Mouse (Mus musculus) heart, postnatal 4 days (tissue): ENCODE measurements at regions not wholly inside any gene's neighbourhood (a gene's known extent, or its start where the extent isn't known, plus 50 kb on each side); places are given as distances from the start of the nearest gene placed in this dataset.

ENCODE experiments used
- DNase-seq: peaks from one replicate; pipeline ENCODE4 v3.0.0; 2021

DNA sequence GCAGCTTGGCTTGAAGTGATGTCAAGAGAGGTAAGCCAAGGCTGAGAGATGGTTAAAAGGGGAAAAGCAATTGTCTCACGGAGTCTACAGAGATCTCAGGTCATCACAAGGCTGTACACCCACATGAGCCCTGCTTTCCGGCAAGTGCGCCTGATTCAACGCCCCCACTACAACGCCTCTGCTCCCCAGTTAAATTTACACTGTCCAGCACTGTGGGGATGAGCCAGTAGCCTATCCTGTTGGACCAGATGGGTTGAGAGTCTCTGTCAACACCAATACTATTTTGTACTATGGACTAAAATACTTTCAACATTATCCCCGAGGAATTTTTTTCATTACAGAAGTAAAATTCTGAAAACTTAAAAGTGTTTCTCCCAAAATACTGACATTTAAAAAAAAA, 331.8 kb upstream of the G2e3 start:
- DNase-seq = no peak

DNA sequence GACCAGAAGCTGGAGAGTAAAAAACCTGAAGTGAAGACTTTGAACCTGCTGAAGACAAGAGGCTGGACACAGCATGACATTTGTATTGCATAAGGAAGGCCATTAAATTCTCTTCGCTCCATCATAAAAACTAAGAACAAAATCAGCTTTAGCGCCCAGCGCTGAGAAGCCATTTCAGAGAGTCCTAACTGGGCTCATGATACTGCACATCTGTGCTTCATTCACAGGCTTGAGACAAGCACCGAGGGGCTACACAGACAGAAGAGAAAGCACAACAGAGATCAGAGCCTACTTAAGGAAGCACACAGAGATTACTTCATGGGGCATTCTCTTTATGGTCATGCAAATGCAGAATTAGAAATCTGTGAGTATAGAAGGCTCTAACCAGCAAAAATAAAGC, 338.2 kb upstream of the G2e3 start:
- no peak for DNase-seq

DNA sequence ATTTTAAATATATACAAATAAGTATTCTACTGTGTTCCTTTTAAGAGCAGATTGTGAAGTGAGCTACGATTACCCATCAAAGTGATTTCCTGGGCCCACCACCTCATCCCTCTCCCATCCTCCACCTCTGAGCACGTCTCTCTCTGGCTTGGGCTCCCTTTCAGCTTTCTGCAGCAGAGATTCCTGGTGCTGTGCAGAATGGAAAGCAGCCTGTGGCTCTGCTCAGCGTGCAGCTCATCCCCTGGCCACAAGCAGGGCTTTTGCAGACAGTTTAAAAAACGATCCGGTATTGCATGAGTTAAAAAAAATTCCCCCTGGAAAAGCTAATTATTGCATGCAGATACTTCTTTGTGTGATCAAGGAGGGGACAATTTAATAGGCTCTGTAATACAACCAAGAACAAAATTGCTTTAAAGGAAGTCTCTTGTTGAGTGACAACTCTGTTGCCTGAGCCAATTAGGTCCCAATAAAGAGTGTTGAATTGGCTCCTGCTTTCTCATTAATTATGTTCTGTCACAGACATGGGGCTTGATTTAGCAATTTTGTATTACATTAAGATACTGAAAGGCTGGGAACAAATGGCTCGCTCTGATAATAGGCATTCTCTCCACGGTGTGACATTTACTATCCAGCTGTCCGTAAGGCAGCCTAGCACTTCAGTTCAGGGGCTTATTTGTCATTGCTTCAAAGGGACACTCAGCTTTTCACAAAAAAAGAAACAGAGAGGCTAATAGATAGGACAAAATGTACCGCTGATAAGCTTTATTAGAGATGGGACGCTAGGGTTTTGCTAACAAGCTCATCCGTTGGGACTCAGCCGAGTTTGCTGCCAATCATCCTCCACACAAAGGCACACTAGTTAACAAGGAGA, 345.9 kb upstream of the G2e3 start:
- no peak for DNase-seq

DNA sequence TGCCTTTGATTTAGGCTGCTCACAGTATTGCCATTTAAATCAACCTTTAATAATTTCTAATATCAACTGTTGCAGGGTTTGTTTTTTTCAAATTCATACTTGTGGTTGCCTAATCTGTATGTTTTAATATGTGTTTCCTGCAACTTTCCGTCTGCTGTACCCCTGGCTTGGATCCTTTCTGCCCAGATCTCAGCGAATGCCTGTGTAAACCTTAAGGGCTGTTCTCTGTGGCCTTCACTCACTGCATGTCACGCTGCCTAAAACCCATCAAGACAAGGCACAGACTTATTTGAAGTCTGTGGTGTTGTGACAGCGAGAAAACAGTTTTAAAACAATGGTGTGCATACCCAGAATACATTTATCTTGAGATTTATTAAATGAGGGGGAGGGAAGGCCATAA, 346.8 kb upstream of the G2e3 start:
- DNase-seq = no peak

DNA sequence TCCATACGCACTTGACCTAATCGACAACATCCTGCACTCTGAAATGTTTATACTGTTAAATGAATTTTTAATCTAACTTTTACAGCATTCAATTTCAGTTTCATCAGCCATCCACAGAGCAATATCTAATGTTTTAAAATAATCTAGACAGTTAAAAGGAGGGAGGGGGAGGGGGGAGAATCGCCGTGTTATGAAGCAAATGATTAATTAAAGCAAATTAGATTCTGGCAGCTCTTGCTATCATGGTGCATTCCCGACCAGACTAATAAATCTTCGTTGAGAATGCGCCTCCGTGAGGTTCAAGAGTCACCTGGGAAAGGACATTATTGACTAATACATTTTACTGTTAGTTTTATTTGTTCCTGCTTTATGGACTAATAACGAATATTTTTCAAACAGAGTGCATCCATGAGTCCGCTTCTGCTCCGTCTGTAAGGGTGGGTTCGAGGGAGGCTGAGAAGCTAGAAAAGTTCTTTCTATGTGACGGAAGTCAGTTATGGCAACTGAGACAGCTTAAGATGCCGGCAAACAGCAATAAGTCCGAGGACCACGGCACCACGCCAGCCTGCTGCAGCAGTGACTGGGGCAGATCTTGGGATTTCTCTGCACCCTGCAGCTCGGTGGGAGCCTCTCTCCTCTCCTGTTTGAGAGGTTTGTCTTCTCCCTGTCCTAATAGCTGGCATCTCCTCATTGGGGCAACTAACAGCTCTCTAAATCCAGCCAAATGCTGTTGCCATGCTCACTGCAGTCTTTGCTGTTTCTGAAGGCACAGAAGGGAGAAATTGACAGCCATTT, 347.4 kb upstream of the G2e3 start:
- no peak for DNase-seq

DNA sequence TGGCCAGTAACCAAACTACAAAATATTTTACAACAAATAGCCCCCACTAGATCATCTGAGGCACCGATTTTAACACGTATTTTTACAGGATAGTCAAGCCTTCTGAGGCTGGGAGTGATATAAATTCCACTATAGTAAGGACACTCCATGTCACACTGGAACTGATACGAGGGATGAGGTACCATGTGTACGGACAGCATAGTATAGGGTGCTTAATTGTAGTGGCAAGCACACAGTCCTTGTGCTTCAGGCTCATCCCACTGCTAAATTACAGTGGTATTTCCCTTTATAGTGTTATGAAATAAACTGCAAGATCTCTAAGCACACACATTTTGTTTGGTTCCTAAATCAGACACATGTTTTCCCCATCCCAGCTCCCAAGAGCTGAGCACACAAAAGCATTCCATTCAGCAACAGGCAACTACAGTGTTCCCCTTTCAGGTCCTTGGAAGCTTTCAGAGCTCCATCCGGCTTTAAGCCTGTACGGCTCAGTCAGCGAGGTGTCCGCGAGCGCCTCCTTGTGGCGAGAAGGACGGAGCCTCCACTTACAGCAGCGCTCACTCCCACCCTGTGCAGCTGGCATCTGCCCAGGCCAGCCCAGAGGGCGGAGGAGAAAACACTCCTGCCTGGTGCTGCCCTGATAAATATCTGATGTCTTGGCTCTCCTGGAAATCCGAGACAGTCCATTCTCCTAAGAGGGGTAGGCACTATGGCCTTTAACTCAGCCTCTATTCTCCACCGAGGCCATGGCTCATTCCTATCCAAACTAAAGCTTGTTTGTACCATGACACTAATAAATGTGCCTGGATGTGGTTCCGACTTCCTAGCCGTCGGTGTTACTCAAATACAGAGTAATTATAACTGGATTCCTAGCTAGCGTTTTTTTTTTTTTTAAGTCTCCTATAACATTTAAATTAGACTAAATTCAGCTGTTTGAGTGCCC, 348.3 kb upstream of the G2e3 start:
- peak; percentile 83 for DNase-seq

DNA sequence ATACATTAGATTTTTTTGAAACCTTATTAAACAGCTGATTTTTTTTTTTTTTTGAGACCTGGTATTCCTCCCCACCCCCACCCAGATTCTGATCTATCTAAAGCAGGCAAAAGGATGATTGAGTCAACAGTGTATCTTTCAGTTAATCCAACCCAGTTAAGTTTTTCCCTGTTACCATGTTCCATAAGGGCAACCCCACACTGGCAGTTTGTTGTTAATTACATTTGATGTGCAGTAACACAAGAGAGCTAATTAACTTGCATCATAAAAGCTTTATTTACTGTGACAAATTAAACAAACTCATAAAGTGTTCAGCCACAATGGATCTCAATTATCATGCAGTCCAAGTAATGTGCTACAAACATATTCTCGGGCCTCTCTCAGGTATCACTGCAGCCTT, 346.8 kb upstream of the Prkd1 start:
- no peak for DNase-seq

DNA sequence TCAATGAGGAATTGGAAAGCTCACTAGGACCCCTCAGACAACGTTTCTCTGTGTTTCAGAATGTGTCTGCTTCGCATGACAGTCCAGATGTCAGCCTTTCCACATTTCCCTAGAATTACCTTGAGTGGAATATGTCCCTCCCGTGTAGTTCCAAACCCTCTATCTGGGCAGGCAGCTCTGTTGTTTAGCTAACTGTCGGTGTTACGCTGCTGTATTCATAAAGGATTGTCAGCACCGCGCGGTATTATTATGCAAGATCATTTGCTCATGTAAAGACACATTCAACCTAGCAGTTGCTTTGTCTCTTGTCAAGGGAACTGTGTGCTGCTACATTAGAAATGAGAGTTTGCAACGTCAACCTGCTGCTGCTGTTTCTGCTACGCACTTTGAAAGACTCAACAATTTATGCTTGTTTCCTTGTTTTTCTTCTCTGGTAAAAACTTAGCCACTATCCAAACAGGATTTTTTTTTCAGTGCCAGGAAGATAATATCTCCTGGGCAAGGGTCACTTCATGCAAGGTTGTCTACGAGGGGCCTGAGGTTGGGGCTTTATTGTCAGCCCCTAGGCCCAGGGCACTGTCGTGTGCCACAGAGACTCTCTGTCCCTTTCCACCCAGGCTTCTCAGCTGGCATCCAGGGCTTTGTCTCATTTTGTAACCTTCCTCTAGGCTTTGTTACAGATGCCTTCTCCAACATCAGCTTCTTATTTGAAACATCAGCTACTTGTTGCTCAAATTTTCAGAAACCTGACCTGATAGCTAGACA, 340.8 kb upstream of the Prkd1 start:
- no peak for DNase-seq

DNA sequence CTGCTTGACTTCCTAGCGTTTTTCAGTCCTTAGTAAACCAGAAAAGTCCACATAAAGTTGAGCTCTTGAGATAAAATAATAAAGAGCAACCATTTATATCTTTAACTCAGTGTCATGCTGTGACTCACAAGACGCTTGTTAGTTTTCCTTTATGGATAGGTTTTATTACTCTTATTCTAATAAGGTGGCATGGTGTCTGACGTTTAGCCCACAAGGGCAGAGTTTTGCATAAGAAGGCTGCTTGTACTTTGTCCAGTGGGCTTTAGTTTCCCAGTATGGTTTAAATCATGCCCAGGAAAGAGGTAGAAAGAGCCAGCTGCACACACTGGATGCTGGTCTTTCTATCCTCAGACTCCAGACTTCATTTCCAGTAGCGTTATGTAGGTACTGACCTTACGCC, 332.4 kb upstream of the Prkd1 start:
- no peak for DNase-seq

DNA sequence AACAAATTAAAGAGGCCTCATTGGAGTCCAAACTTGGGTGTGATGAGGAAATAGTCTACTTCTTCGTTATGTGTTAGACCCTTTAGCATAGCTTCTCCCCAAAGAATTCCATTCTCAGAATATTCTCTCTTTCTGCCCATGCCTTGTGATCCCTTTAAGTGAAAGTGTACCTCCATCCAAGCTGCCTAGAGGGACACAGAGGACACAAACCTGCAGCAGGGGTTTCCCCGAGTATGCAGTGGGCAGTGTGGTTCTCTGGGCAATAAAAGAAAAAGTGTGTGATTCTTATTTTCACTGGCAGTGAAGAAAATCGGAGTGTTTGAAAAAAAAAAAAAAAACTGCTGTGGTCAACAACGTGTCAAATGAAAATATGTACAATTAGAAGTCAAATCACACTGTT, 331.9 kb upstream of the Prkd1 start:
- no peak for DNase-seq

DNA sequence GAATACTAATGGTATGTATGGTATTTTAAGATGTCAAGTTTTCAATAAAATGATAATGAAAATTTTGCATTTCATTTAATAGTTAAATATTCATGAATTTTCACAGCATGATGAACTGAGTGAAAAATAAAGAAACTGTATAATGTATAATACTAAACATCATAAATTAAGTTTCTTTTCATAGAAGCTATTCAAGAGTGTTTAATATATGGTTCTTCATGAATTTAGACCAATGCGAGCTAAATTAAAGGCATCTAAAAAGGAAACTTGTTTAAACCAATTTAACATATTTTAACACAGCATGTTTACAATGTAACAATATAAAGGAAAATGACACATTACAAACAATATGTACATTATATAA, 321.8 kb upstream of the Prkd1 start:
- no peak for DNase-seq

DNA sequence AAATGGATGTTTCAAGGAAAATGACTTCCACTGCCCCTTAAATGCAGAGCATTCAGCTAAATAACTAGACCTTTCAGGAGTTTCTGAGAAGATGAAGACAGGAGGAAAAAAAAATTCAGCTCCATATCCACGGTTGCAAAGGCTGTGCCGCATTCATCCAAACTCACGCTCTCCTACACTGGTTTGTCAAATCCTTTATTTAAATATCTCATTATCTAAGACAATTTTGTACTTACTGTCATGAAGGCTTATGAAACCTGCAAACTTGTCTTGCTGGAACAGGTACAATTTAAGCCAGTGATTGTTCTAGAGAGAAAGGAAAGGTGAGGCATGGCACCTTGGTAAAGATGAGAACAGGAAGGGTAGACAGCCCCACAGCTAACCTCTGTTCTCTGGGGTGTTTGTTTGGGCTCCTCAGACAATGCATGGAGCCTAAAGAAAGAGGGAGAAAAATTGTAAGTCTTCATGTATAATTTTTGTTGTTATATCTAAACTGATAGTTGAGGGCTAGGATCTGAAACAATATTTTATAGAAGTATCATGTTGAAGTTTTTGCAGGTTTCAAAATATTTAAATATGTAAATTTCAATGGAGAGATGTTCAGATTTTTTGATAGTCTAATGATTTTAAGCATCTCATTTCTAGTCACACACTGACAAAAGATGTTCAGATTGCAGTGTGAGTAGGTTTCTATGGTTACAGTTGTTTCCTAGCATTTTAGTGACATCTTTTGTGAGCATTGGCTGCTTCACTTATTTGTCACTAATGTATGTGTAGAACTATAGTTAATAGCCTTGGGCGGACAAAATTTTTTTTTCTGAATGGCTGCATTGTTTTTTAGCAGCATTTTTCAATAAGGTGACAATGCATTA, 321.2 kb upstream of the Prkd1 start:
- DNase-seq = no peak

DNA sequence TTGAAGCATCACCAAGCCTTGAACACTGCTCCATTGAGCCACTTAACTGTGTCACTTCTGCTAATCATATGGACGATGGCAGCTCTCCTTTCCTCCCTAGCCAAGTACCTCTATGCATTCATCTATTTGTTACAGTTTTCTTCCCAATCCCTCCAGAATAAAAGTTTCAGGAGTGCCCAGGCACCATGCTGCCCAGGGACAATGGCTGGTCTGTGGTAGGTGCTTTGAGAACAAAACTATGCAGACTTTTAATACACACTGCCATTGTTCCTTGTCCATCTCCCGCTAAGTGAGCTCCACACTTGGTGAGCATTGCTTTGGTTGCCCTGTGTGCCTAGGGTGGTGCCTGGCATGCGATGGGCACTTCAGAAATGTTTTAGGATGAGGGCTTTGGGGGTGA, 320.5 kb upstream of the Prkd1 start:
- DNase-seq = no peak

DNA sequence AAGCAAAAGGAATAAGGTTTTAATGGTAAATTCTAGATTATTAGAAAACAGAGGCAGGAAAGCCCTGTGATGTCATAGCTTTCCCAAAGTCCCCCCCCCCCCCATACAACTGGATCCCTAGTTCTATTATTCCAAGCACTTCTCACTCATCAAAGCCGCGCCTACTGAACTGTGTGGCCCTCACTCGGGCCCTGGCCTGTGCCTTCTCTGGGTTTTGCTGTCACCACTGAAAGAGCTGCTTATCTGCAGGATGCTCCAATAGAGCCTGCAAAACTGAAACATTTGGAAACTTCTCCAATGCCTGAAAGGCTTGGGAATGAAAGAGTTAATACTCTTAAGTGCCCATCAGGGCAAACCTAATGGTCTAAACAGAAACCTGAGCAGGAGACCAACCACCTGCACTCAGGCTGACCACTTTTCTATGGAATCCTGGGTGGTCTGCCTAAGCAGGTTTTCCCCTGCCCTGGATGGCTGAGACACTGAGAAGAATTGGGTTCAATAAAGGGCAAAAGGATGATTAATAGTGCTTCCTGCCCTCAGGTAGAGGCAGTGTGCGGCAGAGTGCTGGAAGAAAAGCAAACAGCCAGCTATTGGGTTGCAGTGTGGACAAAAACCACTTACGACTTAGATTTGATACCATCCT, 318.4 kb upstream of the Prkd1 start:
- DNase-seq = no peak

DNA sequence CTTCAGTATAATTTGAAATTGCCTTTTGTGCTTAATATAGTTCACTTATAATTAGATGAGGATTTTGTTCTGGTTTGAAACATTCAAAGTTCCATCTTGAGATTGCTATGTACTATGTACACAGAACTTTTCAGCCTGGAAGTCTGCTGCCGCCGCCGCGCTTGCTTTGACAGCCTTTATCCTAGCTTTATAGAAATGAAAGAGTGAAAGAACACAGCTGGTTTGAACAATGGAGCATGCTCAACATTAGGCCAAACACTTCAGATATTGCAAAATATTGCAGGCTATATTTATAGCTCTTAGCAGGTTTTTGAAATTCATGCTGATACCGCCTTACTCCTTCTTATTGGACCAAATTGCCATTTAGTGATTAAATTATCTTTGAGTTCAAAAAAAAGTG, 305.1 kb upstream of the Prkd1 start:
- no peak for DNase-seq

DNA sequence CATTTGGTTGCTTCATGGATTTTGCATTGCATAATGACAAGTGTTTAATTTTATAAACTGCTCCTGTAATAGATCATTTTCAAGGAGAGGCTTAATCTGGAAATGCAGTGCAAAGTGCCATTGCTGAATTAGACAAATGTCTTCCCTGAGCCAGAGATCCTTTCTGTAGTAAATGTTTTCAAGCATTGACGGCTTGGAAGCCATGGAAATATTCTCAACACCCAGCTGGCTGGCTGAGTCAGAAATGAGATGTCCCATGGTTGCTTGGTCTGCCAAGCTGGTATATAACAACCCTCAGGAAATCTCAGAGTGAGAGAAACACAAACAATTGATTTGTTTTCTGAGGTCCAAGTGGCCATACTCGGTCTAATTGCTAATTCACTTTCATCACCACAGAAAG, 298.1 kb upstream of the Prkd1 start:
- DNase-seq = no peak

DNA sequence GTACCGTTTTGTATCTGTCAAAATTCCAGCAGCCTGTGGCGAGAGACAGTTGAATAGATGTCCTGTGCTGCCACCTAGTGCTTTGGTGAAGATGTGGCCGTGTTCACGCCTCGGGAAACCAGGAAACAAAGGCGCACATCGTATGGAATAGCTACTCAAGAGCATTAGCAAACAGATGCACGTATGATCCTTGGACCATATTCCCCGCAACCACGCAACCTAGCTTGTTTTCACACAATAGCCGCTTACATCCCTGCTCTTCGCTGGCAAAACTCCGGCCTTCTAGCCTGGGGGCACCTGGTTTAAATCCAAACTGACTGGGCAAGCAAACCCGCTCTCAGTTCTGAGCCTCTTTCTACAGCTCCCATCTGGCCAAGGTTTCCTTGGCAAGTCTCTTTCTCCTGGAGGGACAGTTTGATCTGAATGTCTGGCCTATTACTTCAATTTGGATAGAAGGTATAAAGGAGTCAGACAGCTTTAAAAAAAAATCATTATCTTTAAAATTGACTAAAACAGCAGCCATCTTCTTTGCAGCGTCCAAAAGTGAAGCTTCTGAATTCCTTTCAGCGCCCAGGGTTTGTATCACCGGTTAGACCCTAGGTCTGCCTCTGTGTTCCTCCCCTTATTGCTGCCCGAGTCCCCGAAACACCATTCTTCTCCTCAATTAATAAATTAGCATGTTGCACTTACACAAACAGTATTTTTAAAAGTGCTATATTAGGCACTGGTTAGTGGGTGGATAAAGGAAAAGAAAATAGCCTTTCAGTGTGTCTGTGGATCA, 295.0 kb upstream of the Prkd1 start:
- DNase-seq = peak; percentile 66

DNA sequence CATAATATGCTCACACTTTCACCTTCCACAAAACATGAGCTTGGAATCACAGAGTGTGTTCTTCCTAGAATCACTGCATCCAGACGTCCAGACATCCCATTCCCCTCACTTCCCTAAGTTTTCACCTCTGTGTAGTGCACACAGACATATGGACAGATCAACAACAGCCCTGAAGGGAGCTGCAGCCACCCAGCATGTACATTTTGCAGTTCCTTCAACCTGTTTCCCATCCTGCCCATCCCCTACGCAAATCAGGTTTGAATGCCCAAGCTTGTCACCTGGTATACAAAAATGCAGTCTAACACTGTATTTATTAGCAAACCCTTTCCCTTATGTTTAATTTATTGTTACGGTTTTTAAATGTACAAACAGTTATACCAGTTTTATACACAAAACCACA, 294.4 kb upstream of the Prkd1 start:
- no peak for DNase-seq

DNA sequence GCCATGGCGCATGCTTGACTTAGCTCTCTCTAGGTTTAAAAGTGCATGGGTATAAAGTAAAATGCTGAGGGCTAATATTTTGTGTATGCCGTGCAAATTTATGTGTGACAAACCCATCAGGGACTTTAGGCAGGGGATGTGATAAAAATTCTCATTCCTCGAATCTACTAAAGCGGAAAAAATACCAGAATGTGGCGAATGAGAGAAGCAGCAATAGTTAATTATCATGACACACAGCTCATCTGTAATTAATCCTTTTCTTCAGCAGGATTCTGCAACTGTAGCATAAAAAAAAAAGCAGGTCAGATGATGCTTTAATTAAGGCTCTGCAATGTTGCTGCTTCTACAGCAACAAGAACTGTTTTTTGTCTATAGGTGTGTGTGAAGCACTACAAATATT, 286.6 kb upstream of the Prkd1 start:
- DNase-seq = no peak

DNA sequence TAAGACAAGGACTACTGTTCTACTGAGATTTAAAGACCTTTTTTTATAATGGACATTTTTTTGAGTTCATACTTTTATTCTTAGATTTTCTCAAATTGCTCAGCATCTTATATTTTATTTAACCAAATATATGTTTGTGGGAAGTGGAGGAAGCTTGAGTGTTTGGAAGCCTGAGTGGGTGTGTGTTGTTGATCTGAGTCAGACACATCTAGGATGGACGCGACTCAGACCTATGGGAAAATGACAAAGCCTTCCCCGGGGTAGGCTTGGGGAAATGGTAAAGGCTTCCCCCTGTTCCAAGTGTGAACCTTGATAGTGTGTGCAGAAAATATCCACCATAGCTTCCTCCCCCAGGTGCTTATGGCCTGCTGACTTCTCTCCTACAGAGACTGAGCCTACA, 283.6 kb upstream of the Prkd1 start:
- DNase-seq = no peak
